Mouse (Mus musculus) hindbrain, embryonic 15.5 days (tissue): ENCODE measurements around the gene 1700003E16Rik. TPM values are rescaled to one million over a fixed set of nuclear protein-coding genes. Genes with fewer than 3 reads are reported as not detected.

Source experiments
- polyA plus RNA-seq: library from polyadenylated mRNA; unstranded; fragments of >200 nt; fragmentation: Nextera tagmentation; extraction: Ambion mirVana; gene quantifications from 2 replicates; pipeline ENCODE4 v1.2.1, GENCODE M21; 2015

1700003E16Rik gene
- polyA plus RNA-seq, 1 experiment from 2014 or later, result 9.8 TPM

Other genes with a start within 250 kb of the 1700003E16Rik start
- gene Sema4f, start 216.6 kb upstream of the 1700003E16Rik start, polyA plus RNA-seq, result 22.5 and 22.7 TPM in 2 replicates
- 0.61 TPM in 1 of 2 replicates, not detected in the other for gene M1ap, start 209.5 kb upstream of the 1700003E16Rik start, polyA plus RNA-seq
- gene Dok1, start 122.9 kb upstream of the 1700003E16Rik start, polyA plus RNA-seq, result 1.7 and 2.6 TPM in 2 replicates
- gene Loxl3, start 122.2 kb upstream of the 1700003E16Rik start, polyA plus RNA-seq, result 6.6 and 6.7 TPM in 2 replicates
- 168 and 186 TPM in 2 replicates for gene Aup1, start 101.9 kb upstream of the 1700003E16Rik start, polyA plus RNA-seq
- 78.3 and 79.8 TPM in 2 replicates for gene Htra2, start 101.1 kb upstream of the 1700003E16Rik start, polyA plus RNA-seq
- 0.62 and 0.75 TPM in 2 replicates for gene Dqx1, start 98.6 kb upstream of the 1700003E16Rik start, polyA plus RNA-seq
- 1.2 TPM in 1 of 2 replicates, not detected in the other for gene Tlx2, start 86.1 kb upstream of the 1700003E16Rik start, polyA plus RNA-seq
- gene Pcgf1, start 78.5 kb upstream of the 1700003E16Rik start, polyA plus RNA-seq, result 45.8 and 45.9 TPM in 2 replicates
- not detected in 2 replicates for gene Lbx2, start 70.0 kb upstream of the 1700003E16Rik start, polyA plus RNA-seq
- gene Ccdc142, start 54.8 kb upstream of the 1700003E16Rik start, polyA plus RNA-seq, result 5.9 and 6.8 TPM in 2 replicates
- gene Gm42688, start 54.8 kb upstream of the 1700003E16Rik start, polyA plus RNA-seq, result 5.5 and 6.0 TPM in 2 replicates
- 113 and 124 TPM in 2 replicates for gene Mrpl53, start 47.4 kb upstream of the 1700003E16Rik start, polyA plus RNA-seq
- 22.8 and 27.2 TPM in 2 replicates for gene Mogs, start 40.9 kb upstream of the 1700003E16Rik start, polyA plus RNA-seq
- gene Wbp1, start 34.8 kb upstream of the 1700003E16Rik start, polyA plus RNA-seq, result 155 and 161 TPM in 2 replicates
- 13.8 and 16.3 TPM in 2 replicates for gene Ino80b, start 31.0 kb upstream of the 1700003E16Rik start, polyA plus RNA-seq
- gene Rtkn, start 20.9 kb upstream of the 1700003E16Rik start, polyA plus RNA-seq, result 14.9 and 17.8 TPM in 2 replicates
- gene Wdr54, start within 50 bp of the 1700003E16Rik start, polyA plus RNA-seq, result 17.8 and 19.3 TPM in 2 replicates
- 148 and 160 TPM in 2 replicates for gene Dctn1, start 9.5 kb downstream of the 1700003E16Rik start, polyA plus RNA-seq
- 2.2 and 2.8 TPM in 2 replicates for gene Slc4a5, start 63.4 kb downstream of the 1700003E16Rik start, polyA plus RNA-seq
- 28.9 and 32.8 TPM in 2 replicates for gene Mthfd2, start 169.5 kb downstream of the 1700003E16Rik start, polyA plus RNA-seq
- gene Mob1a, start 169.6 kb downstream of the 1700003E16Rik start, polyA plus RNA-seq, result 22.9 and 24.6 TPM in 2 replicates
- gene Bola3, start 192.7 kb downstream of the 1700003E16Rik start, polyA plus RNA-seq, result 60.3 and 67.6 TPM in 2 replicates